Mouse (Mus musculus): ENCODE data around the gene Mgmt.

Mgmt gene

GRCm38 (mm10) chr7:136908616-136909144, 14.3 kb downstream of the Mgmt start:
- no peak for DNase-seq (ENCODE audit: low spot score in 2 of 2)

DNA sequence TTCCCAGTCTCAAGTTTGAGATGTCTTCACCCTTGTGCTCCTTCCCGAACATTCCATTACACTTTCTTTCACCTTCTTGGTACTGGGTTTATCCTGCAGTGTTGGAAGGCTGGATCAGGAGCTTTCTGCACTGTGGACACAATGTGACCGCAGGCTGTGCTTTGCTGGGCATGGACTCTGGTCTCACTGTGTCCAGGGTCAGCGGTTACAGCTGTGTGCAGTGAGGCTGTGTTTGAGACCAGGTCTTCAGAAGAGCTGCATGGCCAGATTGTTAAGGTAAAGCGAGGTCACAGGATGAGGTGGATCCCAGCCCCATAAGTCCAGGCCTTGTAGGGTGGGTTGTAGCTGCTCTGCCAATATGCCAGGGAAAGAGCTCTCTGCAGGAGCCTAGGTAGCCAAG, 18.5 kb downstream of the Mgmt start:
- DNase-seq (ENCODE audit: low spot score in 2 of 2), result no peak

- DNase-seq (ENCODE audit: low spot score in 2 of 2), result no peak
Observed at GRCm38 (mm10) chr7:136916021-136916420, 21.6 kb downstream of the Mgmt start.

DNA sequence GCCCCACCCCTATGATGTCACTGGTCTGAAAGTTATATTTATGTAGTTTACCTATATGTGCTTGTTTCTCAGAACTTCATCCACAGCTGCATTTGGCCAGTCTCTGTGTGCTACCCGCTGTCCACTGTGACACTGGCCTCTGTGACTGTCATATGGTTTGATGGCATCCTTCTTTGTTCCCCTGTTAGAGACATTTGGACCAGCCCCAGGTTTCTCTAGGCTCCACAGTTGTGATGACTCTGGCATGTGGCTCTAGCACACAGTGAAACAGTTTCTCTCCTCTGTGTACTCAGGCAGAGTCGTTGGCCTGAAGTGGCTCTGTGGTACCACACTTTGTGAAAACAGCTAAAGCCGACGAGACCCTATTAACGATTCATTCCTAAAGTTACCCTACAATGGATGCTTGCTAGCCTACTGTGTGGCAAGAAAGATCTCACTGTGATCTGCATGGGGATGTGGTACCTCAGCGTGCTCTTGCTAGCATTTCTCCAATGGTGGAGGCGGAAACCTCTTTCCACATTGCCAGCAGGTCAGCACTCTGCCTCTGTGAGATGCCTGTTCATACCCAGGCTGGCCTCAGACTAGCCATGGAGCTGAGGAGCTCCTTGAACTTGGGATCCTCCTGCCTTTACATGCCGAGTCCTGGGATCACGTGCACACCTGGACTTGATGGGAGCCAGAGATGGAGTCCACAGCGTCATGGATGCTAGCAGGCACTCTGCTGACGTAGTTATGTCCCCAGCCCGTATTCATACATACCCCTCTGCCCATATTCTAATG, 26.8 kb downstream of the Mgmt start:
- DNase-seq (ENCODE audit: low spot score in 2 of 2), result no peak

GRCm38 (mm10) chr7:136922230-136922629, 27.8 kb downstream of the Mgmt start:
- DNase-seq (ENCODE audit: low spot score in 2 of 2), result no peak

DNA sequence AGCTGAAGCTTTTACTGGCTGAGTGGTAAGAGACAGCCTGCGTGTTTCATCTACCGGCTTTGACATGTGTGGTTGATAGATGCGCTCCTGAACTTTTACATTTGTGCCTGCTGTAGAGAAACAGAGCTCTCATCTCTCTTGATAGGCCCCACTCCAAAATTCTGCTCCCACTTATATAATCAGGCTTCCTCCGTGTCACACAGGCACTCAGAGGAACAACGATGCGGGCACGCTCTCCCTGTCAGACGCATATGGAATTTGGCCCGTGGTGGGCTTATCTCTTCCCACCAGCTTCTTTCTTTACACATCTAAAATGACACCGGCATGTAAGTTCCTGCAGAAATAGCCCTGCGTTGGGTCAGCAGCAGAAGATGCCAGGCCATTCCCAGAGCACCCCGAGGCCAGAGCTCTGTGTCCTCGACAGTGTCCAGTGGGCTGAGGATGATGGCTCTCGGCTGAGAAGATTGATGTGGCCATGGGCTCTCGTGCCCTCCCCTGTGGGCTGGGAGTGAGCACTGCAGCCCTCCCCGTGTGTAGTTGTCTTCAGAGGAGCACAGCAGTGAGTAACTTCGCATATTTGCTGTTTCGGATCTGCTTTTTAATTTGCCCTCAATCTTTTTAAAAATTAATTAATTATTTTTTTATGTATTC, 30.3 kb downstream of the Mgmt start:
- no peak for DNase-seq (ENCODE audit: low spot score in 2 of 2)

- DNase-seq (ENCODE audit: low spot score in 2 of 2), result no peak
Observed at GRCm38 (mm10) chr7:136926178-136926577, 31.8 kb downstream of the Mgmt start.

DNA sequence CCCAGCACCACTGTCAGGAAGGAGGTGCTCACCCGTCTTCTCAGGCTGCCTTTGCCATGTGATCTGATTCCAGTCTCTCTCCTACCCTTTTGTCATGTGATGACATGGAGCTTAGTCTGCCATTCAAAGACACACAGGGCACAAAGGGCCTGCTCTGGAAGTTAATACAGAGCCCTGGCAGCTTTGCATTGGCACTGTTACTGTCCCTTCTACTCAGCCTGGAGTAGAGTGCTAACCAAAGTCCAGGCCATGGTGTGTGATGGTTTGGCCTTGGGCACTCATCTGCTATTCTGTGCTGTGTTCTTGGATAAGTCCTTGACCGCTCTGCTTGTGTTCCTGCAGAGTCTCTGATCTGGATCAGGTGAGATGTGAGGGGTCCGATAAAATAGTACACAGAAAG, 36.0 kb downstream of the Mgmt start:
- no peak for DNase-seq (ENCODE audit: low spot score in 2 of 2)

DNA sequence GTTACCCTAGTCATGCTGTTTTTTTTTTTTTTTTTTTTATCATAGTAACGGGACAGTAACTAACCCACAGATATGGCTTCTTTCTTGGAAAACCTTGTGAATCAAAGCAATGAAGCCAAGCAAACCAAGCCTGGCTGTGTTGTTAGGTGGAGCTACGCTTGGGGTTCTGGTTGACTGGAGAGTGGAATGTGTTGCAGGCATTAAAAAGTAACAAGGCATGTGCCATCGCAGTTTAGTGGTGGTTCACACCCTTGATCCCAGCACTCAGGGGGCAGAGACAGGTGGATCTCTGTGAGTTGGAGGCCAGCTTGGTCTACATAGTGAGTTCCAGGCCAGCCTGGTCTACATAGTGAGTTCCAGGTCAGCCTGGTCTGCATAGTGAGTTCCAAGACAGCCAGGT, 39.0 kb downstream of the Mgmt start:
- no peak for DNase-seq (ENCODE audit: low spot score in 2 of 2)

- DNase-seq (ENCODE audit: low spot score in 2 of 2), result no peak
Observed at GRCm38 (mm10) chr7:136934336-136934735, 39.9 kb downstream of the Mgmt start.

DNA sequence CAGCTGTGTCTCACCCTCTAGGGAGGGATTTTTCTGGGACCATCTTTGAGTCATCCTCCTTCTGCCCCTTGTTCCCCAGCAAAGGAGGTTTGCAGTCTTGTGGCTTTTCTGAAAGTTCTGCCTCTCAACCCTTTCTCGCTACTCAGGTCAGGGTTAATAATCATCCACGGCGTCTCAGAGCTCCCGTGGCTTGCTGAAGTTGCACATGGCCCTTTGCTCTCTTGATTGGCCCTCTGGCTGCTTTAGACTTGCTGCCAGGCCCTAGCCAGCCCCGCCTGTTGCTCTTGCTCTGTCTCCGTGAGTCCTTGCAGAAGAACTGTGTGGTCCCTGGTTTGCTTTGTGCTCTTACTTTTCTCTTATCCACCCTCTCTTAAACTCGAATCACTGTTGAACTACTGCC, 40.4 kb downstream of the Mgmt start:
- no peak for DNase-seq (ENCODE audit: low spot score in 2 of 2)

- peak; percentile 42 to 51 for DNase-seq (ENCODE audit: low spot score in 2 of 2)
Observed at GRCm38 (mm10) chr7:136938371-136938770, 44.0 kb downstream of the Mgmt start.

DNA sequence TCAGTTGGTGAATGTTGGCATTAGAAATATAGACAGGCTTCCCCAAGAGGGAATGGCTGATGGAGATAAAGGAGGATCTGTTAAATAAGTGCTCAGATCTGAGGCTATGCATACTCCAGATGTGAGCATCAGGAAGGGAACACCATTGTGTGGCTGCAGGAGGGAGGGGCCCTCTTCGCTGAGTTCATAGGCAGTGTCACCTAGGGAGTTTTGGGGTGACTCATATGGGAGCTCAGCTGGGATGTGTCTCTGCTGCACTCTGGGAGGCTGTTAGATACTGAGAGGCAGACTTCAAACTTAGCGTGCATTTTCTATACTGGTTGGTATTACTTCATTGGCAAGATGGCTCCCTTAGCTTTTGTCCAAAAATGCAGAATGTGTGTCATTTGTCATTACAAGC, 48.0 kb downstream of the Mgmt start:
- DNase-seq (ENCODE audit: low spot score in 2 of 2), result no peak

DNA sequence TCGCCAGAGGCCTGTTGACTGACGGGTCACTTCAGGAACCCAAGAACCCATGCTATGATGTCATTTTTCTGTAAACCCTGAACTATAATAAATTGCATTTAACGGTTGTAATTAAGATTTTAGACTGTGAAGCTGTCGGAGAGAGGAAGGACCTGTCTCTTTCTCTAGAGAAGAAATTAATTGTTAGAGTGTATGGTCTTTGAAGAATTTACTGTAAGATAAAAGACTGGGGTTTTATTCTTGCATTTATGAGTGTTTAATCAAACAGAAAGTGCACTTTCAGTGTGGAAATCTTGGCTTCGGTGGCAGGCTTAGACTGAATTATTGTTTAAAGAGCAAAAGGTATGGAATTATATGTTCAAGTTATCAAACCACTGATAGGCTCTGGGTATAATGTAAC, 49.5 kb downstream of the Mgmt start:
- DNase-seq (ENCODE audit: low spot score in 2 of 2), result no peak

DNA sequence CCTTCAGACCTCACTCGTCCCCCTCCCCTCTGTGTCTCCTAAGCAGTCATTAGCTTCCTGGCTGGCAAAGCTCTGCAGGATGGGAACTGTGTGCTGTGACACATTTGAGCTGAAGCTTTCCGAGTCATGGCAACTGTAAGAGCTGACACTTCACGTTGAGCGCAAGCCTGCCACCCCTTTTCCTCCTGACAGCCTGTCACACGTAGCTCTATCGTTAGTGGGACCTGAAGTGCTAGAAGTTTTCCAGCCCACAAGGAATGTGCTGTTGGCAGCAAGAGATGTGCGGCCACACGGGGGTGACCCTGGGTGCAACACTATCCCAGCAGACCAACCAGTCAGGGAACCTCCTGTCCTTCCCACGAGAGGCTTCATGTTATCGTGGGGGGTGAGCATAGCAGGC, 51.3 kb downstream of the Mgmt start:
- no peak for DNase-seq (ENCODE audit: low spot score in 2 of 2)

GRCm38 (mm10) chr7:136946131-136946530, 51.7 kb downstream of the Mgmt start:
- no peak for DNase-seq (ENCODE audit: low spot score in 2 of 2)

DNA sequence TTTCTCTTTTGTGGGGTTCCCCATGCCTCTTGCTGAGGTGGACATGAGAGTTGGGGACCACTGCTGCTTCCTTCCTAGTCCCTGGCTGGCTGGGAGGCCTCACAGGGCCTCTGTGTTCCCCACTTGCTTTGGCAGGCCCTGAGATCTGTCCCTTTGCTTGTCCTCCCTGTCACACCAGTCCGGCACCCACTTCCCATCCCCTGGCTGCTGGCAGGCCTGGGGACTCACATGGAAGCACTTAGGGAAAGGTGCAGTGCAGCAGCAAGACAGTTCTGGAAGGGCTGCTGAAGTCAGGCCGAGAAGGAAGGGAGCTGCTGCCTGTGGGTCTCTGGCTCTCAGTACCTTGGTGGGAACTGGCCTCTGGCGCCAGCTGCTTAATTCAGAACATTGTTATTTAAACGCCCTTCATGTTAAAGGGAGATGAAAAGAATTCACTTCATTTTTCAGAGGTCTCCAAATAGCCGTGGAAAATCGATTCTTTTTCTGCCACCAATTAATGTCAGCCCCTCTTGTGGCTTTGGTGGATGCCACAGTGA, 53.9 kb downstream of the Mgmt start:
- no peak for DNase-seq (ENCODE audit: low spot score in 2 of 2)

GRCm38 (mm10) chr7:136952608-136953007, 58.2 kb downstream of the Mgmt start:
- DNase-seq (ENCODE audit: low spot score in 2 of 2), result no peak

DNA sequence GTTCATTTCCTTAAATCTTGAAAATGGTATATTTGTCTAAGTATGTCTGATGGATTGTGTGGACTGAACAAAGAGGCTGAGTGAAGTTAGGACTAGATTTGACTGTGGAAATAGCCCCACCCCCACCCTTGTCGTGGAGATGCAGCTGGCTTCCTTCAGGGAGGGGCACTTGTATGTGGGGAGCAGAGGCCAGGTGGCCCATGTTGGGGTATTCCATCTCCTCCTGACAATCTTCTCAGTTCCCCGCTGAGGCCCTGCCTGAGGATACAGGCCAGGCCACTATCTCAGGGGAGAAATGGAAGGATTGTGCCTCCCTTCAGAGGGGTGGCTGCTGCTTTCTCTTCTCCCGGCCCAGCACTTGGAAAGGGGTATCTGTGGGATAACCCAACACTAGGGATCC, 58.8 kb downstream of the Mgmt start:
- peak; percentile 35 to 39 for DNase-seq (ENCODE audit: low spot score in 2 of 2)

DNA sequence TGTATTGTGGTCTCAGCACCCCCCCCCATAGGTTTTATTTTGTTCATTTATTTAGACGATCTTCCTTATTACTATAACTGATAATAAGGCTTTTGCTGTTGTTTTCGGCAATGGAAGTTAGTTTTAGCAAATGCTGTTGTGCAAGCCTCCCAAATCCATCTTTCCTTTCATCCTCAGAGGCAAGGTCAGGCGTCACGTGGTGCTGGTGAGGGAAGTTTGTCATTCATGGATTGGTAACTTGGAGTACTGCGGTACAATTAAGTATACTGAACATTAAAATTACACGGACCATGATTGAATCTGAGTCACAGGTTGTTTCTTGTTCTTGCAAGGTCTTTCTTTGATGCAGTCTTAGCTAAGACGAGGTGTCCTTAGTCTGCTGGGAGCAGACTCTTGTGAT, 77.9 kb downstream of the Mgmt start:
- no peak for DNase-seq (ENCODE audit: low spot score in 2 of 2)

GRCm38 (mm10) chr7:136975001-136975400, 80.6 kb downstream of the Mgmt start:
- no peak for DNase-seq (ENCODE audit: low spot score in 2 of 2)

DNA sequence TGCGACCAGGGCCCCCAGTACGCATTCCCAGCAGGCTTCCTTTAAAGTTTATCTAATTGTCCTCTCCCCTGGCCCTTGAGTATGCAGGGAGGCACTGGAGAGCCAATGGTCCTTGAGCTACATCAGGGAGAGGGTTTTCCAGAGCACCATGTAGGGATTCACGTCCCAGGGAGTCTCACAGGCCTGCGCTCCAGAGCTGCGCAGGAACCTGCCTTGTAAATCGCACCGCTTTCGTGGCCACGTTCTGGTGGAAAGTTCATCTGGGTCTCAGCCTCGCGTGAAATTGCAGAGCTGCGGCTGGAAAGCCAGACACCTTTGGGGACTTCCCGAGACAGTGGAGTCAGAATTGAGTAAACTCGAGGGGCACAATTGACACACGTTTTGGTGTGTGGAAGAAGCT, 103.0 kb downstream of the Mgmt start:
- DNase-seq (ENCODE audit: low spot score in 2 of 2), result no peak

- DNase-seq (ENCODE audit: low spot score in 2 of 2), result no peak
Observed at GRCm38 (mm10) chr7:137000703-137001102, 106.3 kb downstream of the Mgmt start.
